Mouse (Mus musculus) skeletal muscle tissue, adult 2 months (tissue): ENCODE measurements around the gene Phlpp1.

Experiments
- DNase-seq: peaks from one replicate; pipeline ENCODE4 v3.0.0-alpha.2; 2012; ENCODE audit warnings: low read depth, low spot score

Gene Phlpp1

GRCm38 (mm10) chr1:106243371-106243770 is 71.8 kb downstream of the Phlpp1 start:
- no peak for DNase-seq

GRCm38 (mm10) chr1:106244245-106244644 is 72.7 kb downstream of the Phlpp1 start:
- no peak for DNase-seq

GRCm38 (mm10) chr1:106254047-106254446 is 82.5 kb downstream of the Phlpp1 start:
- no peak for DNase-seq

GRCm38 (mm10) chr1:106257176-106257575 is 85.6 kb downstream of the Phlpp1 start:
- DNase-seq: no peak

- DNase-seq: no peak
Measured at GRCm38 (mm10) chr1:106268028-106268799, 96.7 kb downstream of the Phlpp1 start.

GRCm38 (mm10) chr1:106269337-106269736 is 97.8 kb downstream of the Phlpp1 start:
- DNase-seq: no peak

GRCm38 (mm10) chr1:106272916-106273315 is 101.4 kb downstream of the Phlpp1 start:
- no peak for DNase-seq

- DNase-seq: no peak
Measured at GRCm38 (mm10) chr1:106273801-106274200, 102.2 kb downstream of the Phlpp1 start.

GRCm38 (mm10) chr1:106274561-106275001 is 103.0 kb downstream of the Phlpp1 start:
- DNase-seq: no peak

- no peak for DNase-seq
Measured at GRCm38 (mm10) chr1:106275142-106275541, 103.6 kb downstream of the Phlpp1 start.

- no peak for DNase-seq
Measured at GRCm38 (mm10) chr1:106275731-106276130, 104.2 kb downstream of the Phlpp1 start.

- DNase-seq: no peak
Measured at GRCm38 (mm10) chr1:106276824-106277223, 105.3 kb downstream of the Phlpp1 start.

GRCm38 (mm10) chr1:106277286-106277685 is 105.7 kb downstream of the Phlpp1 start:
- DNase-seq: no peak

- DNase-seq: no peak
Measured at GRCm38 (mm10) chr1:106278552-106279060, 107.1 kb downstream of the Phlpp1 start.

- DNase-seq: no peak
Measured at GRCm38 (mm10) chr1:106279404-106280123, 108.0 kb downstream of the Phlpp1 start.

- no peak for DNase-seq
Measured at GRCm38 (mm10) chr1:106280171-106280913, 108.8 kb downstream of the Phlpp1 start.

- no peak for DNase-seq
Measured at GRCm38 (mm10) chr1:106286815-106287214, 115.3 kb downstream of the Phlpp1 start.

GRCm38 (mm10) chr1:106289065-106289464 is 117.5 kb downstream of the Phlpp1 start:
- DNase-seq: no peak

GRCm38 (mm10) chr1:106289580-106289979 is 118.0 kb downstream of the Phlpp1 start:
- DNase-seq: no peak

- DNase-seq: no peak
Measured at GRCm38 (mm10) chr1:106309394-106310039, 138.0 kb downstream of the Phlpp1 start.

GRCm38 (mm10) chr1:106310285-106310684 is 138.7 kb downstream of the Phlpp1 start:
- no peak for DNase-seq
